Mouse (Mus musculus): ENCODE results near the gene Cadps. TPM values are rescaled to one million over a fixed set of nuclear protein-coding genes. Genes with fewer than 3 reads are reported as not detected.

The Cadps gene
- total and polyA plus RNA-seq, 3 experiments = 0.09 to 0.16 TPM; not detected in 1

GRCm38 (mm10) chr14:12818442-12818841 is 4.4 kb downstream of the Cadps start:
- H3K27ac ChIP-seq = no peak overlapping the region
- no peaks in the 10 kb centered on the region for H3K4me1 ChIP-seq (ENCODE audit: control insufficient read depth, insufficient read depth, low read length)
- no peak overlapping the region for H3K9ac ChIP-seq (ENCODE audit: low read depth, low read length)
- DNase-seq = no peak
- intact Hi-C loops (cut with DNase I) = no loop called here
- H3K36me3 ChIP-seq (ENCODE audit: control insufficient read depth, insufficient read depth, low read length) = no peaks in the 10 kb centered on the region
- TF ChIP-seq EP300 (IDR thresholded peaks at IDR 0.05; ENCODE audit: insufficient read depth, low read depth, low read length) (no peak), CTCF (IDR thresholded peaks at IDR 0.05) (no peak), POLR2A (IDR thresholded peaks at IDR 0.05; ENCODE audit: insufficient read depth, low read depth, low read length) (no peak)
- peaks cover 3% of the 10 kb centered on the region; the same call in 1 of the 2 replicates for H3K27me3 ChIP-seq (ENCODE audit: control insufficient read depth, insufficient read depth, low read length)
- no peaks in the 10 kb centered on the region for H3K79me2 ChIP-seq (replicated peaks; ENCODE audit: control insufficient read depth, insufficient read depth, low read length)
- H3K4me3 ChIP-seq = no peak overlapping the region
- 94% methylated on average over 1 of the region's 1 CpGs for WGBS

- no peak overlapping the region for H3K4me3 ChIP-seq
- H3K27me3 ChIP-seq (ENCODE audit: control insufficient read depth, insufficient read depth, low read length) = no peaks in the 10 kb centered on the region
- WGBS = 86% methylated on average over 3 of the region's 3 CpGs
- TF ChIP-seq CTCF (IDR thresholded peaks at IDR 0.05) (no peak), POLR2A (IDR thresholded peaks at IDR 0.05; ENCODE audit: insufficient read depth, low read depth, low read length) (no peak), EP300 (IDR thresholded peaks at IDR 0.05; ENCODE audit: insufficient read depth, low read depth, low read length) (no peak)
- H3K36me3 ChIP-seq (ENCODE audit: control insufficient read depth, insufficient read depth, low read length) = no peaks in the 10 kb centered on the region
- no peak overlapping the region for H3K9ac ChIP-seq (ENCODE audit: low read depth, low read length)
- H3K27ac ChIP-seq = no peak overlapping the region
- intact Hi-C loops (cut with DNase I) = no loop called here
- H3K4me1 ChIP-seq (ENCODE audit: control insufficient read depth, insufficient read depth, low read length) = no peaks in the 10 kb centered on the region
- H3K79me2 ChIP-seq (replicated peaks; ENCODE audit: control insufficient read depth, insufficient read depth, low read length) = no peaks in the 10 kb centered on the region
- DNase-seq = no peak
These were observed 10.8 kb downstream of the Cadps start for GRCm38 (mm10) chr14:12812072-12812471.

GRCm38 (mm10) chr14:12802995-12803394 is 19.9 kb downstream of the Cadps start:
- WGBS = 32% methylated on average over 1 of the region's 1 CpGs
- Histone ChIP-seq H3K4me3 (no peak overlapping the region), H3K36me3 (ENCODE audit: control insufficient read depth, insufficient read depth, low read length) (no peaks in the 10 kb centered on the region), H3K79me2 (replicated peaks; ENCODE audit: control insufficient read depth, insufficient read depth, low read length) (no peaks in the 10 kb centered on the region), H3K27me3 (ENCODE audit: control insufficient read depth, insufficient read depth, low read length) (no peaks in the 10 kb centered on the region), H3K27ac (no peak overlapping the region), H3K9ac (ENCODE audit: low read depth, low read length) (no peak overlapping the region), H3K4me1 (ENCODE audit: control insufficient read depth, insufficient read depth, low read length) (no peaks in the 10 kb centered on the region)
- TF ChIP-seq CTCF (IDR thresholded peaks at IDR 0.05) = no peak
- TF ChIP-seq EP300 (IDR thresholded peaks at IDR 0.05; ENCODE audit: insufficient read depth, low read depth, low read length) = no peak
- no peak for DNase-seq
- intact Hi-C loops (cut with DNase I) = no loop called here

GRCm38 (mm10) chr14:12801100-12801499 is 21.8 kb downstream of the Cadps start:
- Histone ChIP-seq H3K4me1 (ENCODE audit: control insufficient read depth, insufficient read depth, low read length) (no peaks in the 10 kb centered on the region), H3K4me3 (no peak overlapping the region), H3K9ac (ENCODE audit: low read depth, low read length) (no peak overlapping the region), H3K79me2 (replicated peaks; ENCODE audit: control insufficient read depth, insufficient read depth, low read length) (no peaks in the 10 kb centered on the region), H3K27me3 (ENCODE audit: control insufficient read depth, insufficient read depth, low read length) (no peaks in the 10 kb centered on the region), H3K36me3 (ENCODE audit: control insufficient read depth, insufficient read depth, low read length) (no peaks in the 10 kb centered on the region), H3K27ac (no peak overlapping the region)
- 64% methylated on average over 2 of the region's 2 CpGs for WGBS
- no peak for DNase-seq
- intact Hi-C loops (cut with DNase I) = no loop called here
- TF ChIP-seq CTCF (IDR thresholded peaks at IDR 0.05) (no peak), POLR2A (IDR thresholded peaks at IDR 0.05; ENCODE audit: insufficient read depth, low read depth, low read length) (no peak), EP300 (IDR thresholded peaks at IDR 0.05; ENCODE audit: insufficient read depth, low read depth, low read length) (no peak)

GRCm38 (mm10) chr14:12798926-12799325 is 24.0 kb downstream of the Cadps start:
- intact Hi-C loops (cut with DNase I) = no loop called here
- Histone ChIP-seq H3K79me2 (replicated peaks; ENCODE audit: control insufficient read depth, insufficient read depth, low read length) (no peaks in the 10 kb centered on the region), H3K4me3 (no peak overlapping the region), H3K27me3 (ENCODE audit: control insufficient read depth, insufficient read depth, low read length) (no peaks in the 10 kb centered on the region), H3K36me3 (ENCODE audit: control insufficient read depth, insufficient read depth, low read length) (no peaks in the 10 kb centered on the region), H3K4me1 (ENCODE audit: control insufficient read depth, insufficient read depth, low read length) (no peaks in the 10 kb centered on the region), H3K9ac (ENCODE audit: low read depth, low read length) (no peak overlapping the region), H3K27ac (no peak overlapping the region)
- TF ChIP-seq EP300 (IDR thresholded peaks at IDR 0.05; ENCODE audit: insufficient read depth, low read depth, low read length) = no peak
- TF ChIP-seq POLR2A (IDR thresholded peaks at IDR 0.05; ENCODE audit: insufficient read depth, low read depth, low read length) = no peak
- no peak for TF ChIP-seq CTCF (IDR thresholded peaks at IDR 0.05)
- no peak for DNase-seq

- Histone ChIP-seq H3K4me1 (ENCODE audit: control insufficient read depth, insufficient read depth, low read length) (no peaks in the 10 kb centered on the region), H3K9ac (ENCODE audit: low read depth, low read length) (no peak overlapping the region), H3K36me3 (ENCODE audit: control insufficient read depth, insufficient read depth, low read length) (no peaks in the 10 kb centered on the region), H3K27me3 (ENCODE audit: control insufficient read depth, insufficient read depth, low read length) (no peaks in the 10 kb centered on the region), H3K27ac (no peak overlapping the region), H3K4me3 (no peak overlapping the region), H3K79me2 (replicated peaks; ENCODE audit: control insufficient read depth, insufficient read depth, low read length) (no peaks in the 10 kb centered on the region)
- intact Hi-C loops (cut with DNase I) = no loop called here
- 56% methylated on average over 1 of the region's 1 CpGs for WGBS
- no peak for TF ChIP-seq EP300 (IDR thresholded peaks at IDR 0.05; ENCODE audit: insufficient read depth, low read depth, low read length)
- no peak for TF ChIP-seq CTCF (IDR thresholded peaks at IDR 0.05)
- no peak for TF ChIP-seq POLR2A (IDR thresholded peaks at IDR 0.05; ENCODE audit: insufficient read depth, low read depth, low read length)
- DNase-seq = no peak
These were observed 38.6 kb downstream of the Cadps start for GRCm38 (mm10) chr14:12784296-12784695.

Measured in heart, adult 2 months (tissue).